Mouse (Mus musculus) MEL (cell line): ENCODE results near the gene Creb3l2. TPM values are rescaled to one million over a fixed set of nuclear protein-coding genes. Genes with fewer than 3 reads are reported as not detected.

Experiments used
- DNase-seq: peaks from one replicate; pipeline ENCODE4 v3.0.0; 2011; ENCODE audit warnings: low read depth, low spot score
- H3K27ac ChIP-seq: 2 replicates; pipeline ENCODE4 v1.5.1; 2012; ENCODE audit warnings: low read depth, mild to moderate bottlenecking, control low read depth, low read length, moderate library complexity; ENCODE audit not compliant: control insufficient read depth
- H3K27me3 ChIP-seq, 2 experiments: fragments of 150-350 bp in 1 of 2; sonication (generic) in 1 of 2; 2 replicates each; pipeline ENCODE4 v1.6.1; 2012; ENCODE audit warnings: low read length in 2 of 2, mild to moderate bottlenecking in 2 of 2, improper control_type of control experiment in 1 of 2, moderate library complexity in 1 of 2; ENCODE audit not compliant: insufficient read depth in 2 of 2, control insufficient read depth in 1 of 2
- H3K36me3 ChIP-seq, 2 experiments: 2 replicates each; pipeline ENCODE4 v1.6.1; 2012 to 2014; ENCODE audit warnings: low read length in 2 of 2, improper control_type of control experiment in 1 of 2, inconsistent platforms in 1 of 2, mild to moderate bottlenecking in 1 of 2; ENCODE audit not compliant: insufficient read depth in 2 of 2, control insufficient read depth in 1 of 2
- H3K4me1 ChIP-seq, 2 experiments: fragments of 150-350 bp in 1 of 2; sonication (generic) in 1 of 2; 2 replicates each; pipeline ENCODE4 v1.6.1; 2012; ENCODE audit warnings: low read length in 2 of 2, improper control_type of control experiment in 1 of 2, mild to moderate bottlenecking in 1 of 2; ENCODE audit not compliant: insufficient read depth in 2 of 2, control insufficient read depth in 1 of 2
- H3K4me3 ChIP-seq, 2 experiments: fragments of 150-350 bp in 1 of 2; sonication (generic) in 1 of 2; 2 replicates each; pipeline ENCODE4 v1.5.1; 2012; ENCODE audit warnings: low read depth in 2 of 2, low read length in 2 of 2, mild to moderate bottlenecking in 2 of 2, moderate library complexity in 2 of 2, control low read depth in 1 of 2, improper control_type of control experiment in 1 of 2; ENCODE audit not compliant: control insufficient read depth in 1 of 2, insufficient read depth in 1 of 2
- H3K79me2 ChIP-seq: 2 replicates; pipeline ENCODE4 v1.6.1; 2012; ENCODE audit warnings: mild to moderate bottlenecking, low read length, moderate library complexity; ENCODE audit not compliant: control insufficient read depth, poor library complexity, insufficient read depth
- H3K9ac ChIP-seq: 2 replicates; pipeline ENCODE4 v1.6.1; 2012; ENCODE audit warnings: low read depth, mild to moderate bottlenecking, control low read depth, low read length, moderate library complexity; ENCODE audit not compliant: control insufficient read depth, poor library complexity, severe bottlenecking
- H3K9me3 ChIP-seq: fragments of 150-350 bp; sonication (generic); replicated peaks from 2 replicates; pipeline ENCODE4 v1.6.1; 2012; ENCODE audit warnings: mild to moderate bottlenecking, low read length, improper control_type of control experiment, moderate library complexity; ENCODE audit not compliant: insufficient read depth
- E2F4 ChIP-seq: IDR thresholded peaks from 2 replicates; pipeline ENCODE4 v1.6.1; 2011; ENCODE audit warnings: low read depth, low read length, improper control_type of control experiment, borderline replicate concordance
- GATA1 ChIP-seq: IDR thresholded peaks from 2 replicates; pipeline ENCODE4 v1.6.1; 2011; ENCODE audit warnings: low read depth, low read length, improper control_type of control experiment
- MAZ ChIP-seq: IDR thresholded peaks from 2 replicates; pipeline ENCODE4 v1.6.1; 2012; ENCODE audit warnings: low read depth, mild to moderate bottlenecking, inconsistent platforms, low read length, improper control_type of control experiment
- MEF2A ChIP-seq: IDR thresholded peaks from 2 replicates; pipeline ENCODE4 v1.6.1; 2014; ENCODE audit warnings: low read depth, mild to moderate bottlenecking, inconsistent platforms, low read length, improper control_type of control experiment; ENCODE audit not compliant: poor library complexity, insufficient replicate concordance, severe bottlenecking; ENCODE audit errors: extremely low read depth
- NRF1 ChIP-seq: IDR thresholded peaks from 2 replicates; pipeline ENCODE4 v1.6.1; 2014; ENCODE audit warnings: low read depth, mild to moderate bottlenecking, inconsistent platforms, low read length, improper control_type of control experiment, moderate library complexity; ENCODE audit not compliant: poor library complexity, insufficient read depth, severe bottlenecking
- POLR2AphosphoS5 ChIP-seq: IDR thresholded peaks from 2 replicates; pipeline ENCODE4 v1.6.1; 2012; ENCODE audit warnings: low read depth, borderline replicate concordance, mild to moderate bottlenecking, inconsistent platforms, low read length, moderate library complexity, mixed read lengths
- RCOR1 ChIP-seq: IDR thresholded peaks from 2 replicates; pipeline ENCODE4 v1.6.1; 2012; ENCODE audit warnings: low read depth, mild to moderate bottlenecking, inconsistent platforms, low read length, improper control_type of control experiment
- SIN3A ChIP-seq: IDR thresholded peaks from 2 replicates; pipeline ENCODE4 v1.6.1; 2012; ENCODE audit warnings: low read length, improper control_type of control experiment, inconsistent platforms
- TAL1 ChIP-seq: IDR thresholded peaks from 2 replicates; pipeline ENCODE4 v1.6.1; 2012; ENCODE audit warnings: mild to moderate bottlenecking, inconsistent platforms, low read length, moderate library complexity, mixed read lengths
- TBP ChIP-seq: IDR thresholded peaks from 2 replicates; pipeline ENCODE4 v1.8.0; 2011; ENCODE audit warnings: low read depth, low read length, improper control_type of control experiment
- TCF12 ChIP-seq: IDR thresholded peaks from 2 replicates; pipeline ENCODE4 v1.6.1; 2014; ENCODE audit warnings: low read depth, mild to moderate bottlenecking, inconsistent platforms, low read length, improper control_type of control experiment, moderate library complexity
- USF2 ChIP-seq, 2 experiments: IDR thresholded peaks; 2 replicates each; pipeline ENCODE4 v1.6.1; 2011 to 2012; ENCODE audit warnings: improper control_type of control experiment in 2 of 2, low read length in 2 of 2, borderline replicate concordance in 1 of 2, inconsistent platforms in 1 of 2, low read depth in 1 of 2, mild to moderate bottlenecking in 1 of 2; ENCODE audit not compliant: insufficient read depth in 1 of 2
- ZC3H11A ChIP-seq: IDR thresholded peaks from 2 replicates; pipeline ENCODE4 v1.6.1; 2012; ENCODE audit warnings: low read depth, mild to moderate bottlenecking, inconsistent platforms, low read length, improper control_type of control experiment
- ZKSCAN1 ChIP-seq: IDR thresholded peaks from 2 replicates; pipeline ENCODE4 v1.6.1; 2012; ENCODE audit warnings: low read depth, mild to moderate bottlenecking, inconsistent platforms, low read length, improper control_type of control experiment, moderate library complexity
- ZMIZ1 ChIP-seq: IDR thresholded peaks from 2 replicates; pipeline ENCODE4 v1.6.1; 2012; ENCODE audit warnings: low read depth, mild to moderate bottlenecking, inconsistent platforms, low read length, improper control_type of control experiment, moderate library complexity
- ZNF384 ChIP-seq: IDR thresholded peaks from 2 replicates; pipeline ENCODE4 v1.6.1; 2012; ENCODE audit warnings: low read depth, mild to moderate bottlenecking, inconsistent platforms, low read length, improper control_type of control experiment
- polyA plus RNA-seq, 2 experiments: library from polyadenylated mRNA; stranded (reverse) in 1 of 2; unstranded in 1 of 2; fragments of >175 nt in 1 of 2; fragments of >200 nt in 1 of 2; gene quantifications; 2 replicates each; pipeline versions ENCODE4 v1.2.1 to v1.2.4; 2012; ENCODE audit warnings: low replicate concordance in 2 of 2, low read depth in 1 of 2; ENCODE audit not compliant: insufficient read length in 2 of 2, insufficient read depth in 1 of 2, missing spikeins in 1 of 2
- total RNA-seq: library from RNA; depleted of rRNA; stranded (reverse); fragments of 300-350 nt; gene quantifications from 2 replicates; pipeline ENCODE4 v1.2.3, GENCODE M21; 2012

Gene Creb3l2
- total and polyA plus RNA-seq, 3 experiments: not detected

GRCm38 (mm10) chr6:37428044-37428443 lies 13.9 kb downstream of the Creb3l2 start:
- Histone ChIP-seq H3K9ac (no peak overlapping the region), H3K4me1 (no peaks in the 10 kb centered on the region), H3K27ac (no peak overlapping the region), H3K9me3 (no peaks in the 10 kb centered on the region), H3K36me3 (no peaks in the 10 kb centered on the region), H3K4me3 (no peak overlapping the region), H3K79me2 (no peaks in the 10 kb centered on the region), H3K27me3 (no peaks in the 10 kb centered on the region)
- TF ChIP-seq GATA1 (no peak), USF2 (IDR thresholded peaks at IDR 0.05; ENCODE audit: borderline replicate concordance in 1 of 2, insufficient read depth in 1 of 2, low read depth in 1 of 2, low read length in 2 of 2) (no peak), TAL1 (no peak), POLR2AphosphoS5 (no peak), NRF1 (no peak), ZC3H11A (no peak), TCF12 (no peak), E2F4 (no peak), TBP (no peak)
- no peak for DNase-seq

- no peak overlapping the region for H3K9ac ChIP-seq
- H3K27ac ChIP-seq: no peak overlapping the region
- H3K9me3 ChIP-seq: no peaks in the 10 kb centered on the region
- TF ChIP-seq ZNF384: no peak
- no peak for TF ChIP-seq MAZ
- no peak for TF ChIP-seq ZKSCAN1
- no peak for TF ChIP-seq ZMIZ1
- no peak for TF ChIP-seq MEF2A
- TF ChIP-seq USF2 (IDR thresholded peaks at IDR 0.05; ENCODE audit: borderline replicate concordance in 1 of 2, insufficient read depth in 1 of 2, low read depth in 1 of 2, low read length in 2 of 2): no peak
- TF ChIP-seq RCOR1: no peak
- no peak for TF ChIP-seq POLR2AphosphoS5
- no peak for TF ChIP-seq ZC3H11A
- no peak for TF ChIP-seq SIN3A
- no peaks in the 10 kb centered on the region for H3K4me1 ChIP-seq
- H3K27me3 ChIP-seq: no peaks in the 10 kb centered on the region
- DNase-seq: no peak
- H3K36me3 ChIP-seq: no peaks in the 10 kb centered on the region
- H3K79me2 ChIP-seq: no peaks in the 10 kb centered on the region
- no peak overlapping the region for H3K4me3 ChIP-seq
Measured at GRCm38 (mm10) chr6:37426615-37427014, 15.3 kb downstream of the Creb3l2 start.
